Mouse (Mus musculus): ENCODE data around the gene Arhgap21.

Gene Arhgap21

DNA sequence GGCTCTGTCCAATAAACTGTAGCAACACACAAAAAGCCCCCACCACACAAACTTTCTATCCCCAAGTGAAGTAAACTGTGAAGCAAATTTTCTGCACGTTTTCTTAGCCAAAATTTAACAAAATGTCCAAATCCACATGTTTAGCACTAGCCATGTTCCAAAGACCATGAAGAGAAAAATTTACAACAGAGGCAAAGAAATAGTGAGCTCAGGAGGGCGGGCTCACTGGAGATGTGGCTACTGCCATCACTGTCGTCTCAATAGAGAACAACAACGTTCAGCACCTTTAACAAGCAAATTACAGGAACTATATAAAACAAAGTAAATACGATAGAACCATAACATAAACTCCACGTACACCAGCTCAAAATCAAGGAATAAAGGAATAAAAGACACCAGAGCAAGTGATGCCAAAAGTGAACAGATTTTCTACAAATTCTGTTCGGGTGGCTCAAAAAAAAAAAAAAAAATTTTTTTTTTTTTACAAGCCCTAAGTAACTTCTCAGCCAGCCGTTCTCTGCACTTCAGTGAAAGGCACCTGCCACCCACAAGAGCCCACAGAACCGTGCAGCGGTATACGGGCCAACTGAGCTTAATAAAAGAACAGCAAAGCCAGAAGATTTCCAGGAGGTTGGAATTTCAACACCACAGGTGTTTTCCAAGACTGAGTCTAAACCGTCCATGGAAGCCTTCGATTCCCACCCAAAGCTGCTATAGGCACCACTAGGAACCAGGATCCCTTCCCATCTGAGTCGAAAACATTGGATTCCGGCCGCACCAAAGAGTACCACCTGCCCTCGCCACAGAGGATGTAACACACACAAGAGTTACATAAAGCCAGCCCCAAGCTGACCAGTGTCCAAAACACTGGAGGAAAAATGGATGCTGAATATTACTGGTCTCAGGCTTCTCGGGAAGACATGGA is 2.2 kb downstream of the Arhgap21 start:
- DNase-seq = peak; percentile 68

DNA sequence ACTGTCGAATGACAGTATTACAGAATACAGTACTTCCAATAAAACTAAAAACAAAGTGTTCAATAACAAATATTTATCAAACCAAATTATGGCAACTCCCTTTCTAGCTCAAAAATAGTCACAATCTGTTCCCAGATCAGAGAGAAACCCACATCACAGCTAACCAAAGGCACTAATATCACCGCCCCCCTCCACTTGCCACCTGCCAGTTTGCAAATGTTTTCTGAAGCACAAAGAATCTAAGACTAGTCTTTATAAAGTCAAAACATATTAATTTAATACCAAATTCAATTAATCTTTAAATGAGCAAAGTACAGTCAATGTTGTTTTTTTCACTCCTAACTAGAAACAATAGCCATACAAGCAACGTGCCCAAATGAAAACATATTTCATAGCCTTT is 3.3 kb downstream of the Arhgap21 start:
- DNase-seq = no peak

- no peak for DNase-seq
These were observed 4.2 kb downstream of the Arhgap21 start for GRCm38 (mm10) chr2:20964461-20964860.

GRCm38 (mm10) chr2:20963226-20963805 is 5.4 kb downstream of the Arhgap21 start:
- DNase-seq = peak; percentile 40

- DNase-seq = peak; percentile 89
These were observed 6.4 kb downstream of the Arhgap21 start for GRCm38 (mm10) chr2:20962284-20962683.

DNA sequence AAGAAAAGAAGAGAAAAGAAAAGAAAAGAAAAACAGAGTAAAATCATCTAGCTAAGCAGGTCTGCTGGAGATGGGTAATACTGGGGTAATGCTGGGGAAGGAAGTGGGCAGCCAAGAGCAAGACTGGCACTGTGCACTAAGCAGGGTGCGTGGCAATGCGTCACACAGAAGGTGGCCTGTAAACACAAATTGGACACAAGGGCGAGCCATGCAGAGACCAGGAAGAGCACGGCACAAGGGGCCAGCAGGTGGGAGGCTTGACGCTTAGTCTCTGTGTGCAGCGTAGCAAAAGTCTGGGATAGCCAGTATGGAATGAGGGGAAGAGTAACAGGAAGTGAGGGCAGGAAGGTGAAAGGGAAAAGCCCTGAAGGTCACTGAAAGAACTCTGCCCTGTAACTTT is 6.9 kb downstream of the Arhgap21 start:
- DNase-seq = peak; percentile 68

- no peak for DNase-seq
These were observed 7.4 kb downstream of the Arhgap21 start for GRCm38 (mm10) chr2:20961295-20961694.

GRCm38 (mm10) chr2:20960668-20961035 is 8.0 kb downstream of the Arhgap21 start:
- no peak for DNase-seq

GRCm38 (mm10) chr2:20959906-20960667 is 8.6 kb downstream of the Arhgap21 start:
- no peak for DNase-seq

GRCm38 (mm10) chr2:20959045-20959444 is 9.6 kb downstream of the Arhgap21 start:
- DNase-seq = no peak

DNA sequence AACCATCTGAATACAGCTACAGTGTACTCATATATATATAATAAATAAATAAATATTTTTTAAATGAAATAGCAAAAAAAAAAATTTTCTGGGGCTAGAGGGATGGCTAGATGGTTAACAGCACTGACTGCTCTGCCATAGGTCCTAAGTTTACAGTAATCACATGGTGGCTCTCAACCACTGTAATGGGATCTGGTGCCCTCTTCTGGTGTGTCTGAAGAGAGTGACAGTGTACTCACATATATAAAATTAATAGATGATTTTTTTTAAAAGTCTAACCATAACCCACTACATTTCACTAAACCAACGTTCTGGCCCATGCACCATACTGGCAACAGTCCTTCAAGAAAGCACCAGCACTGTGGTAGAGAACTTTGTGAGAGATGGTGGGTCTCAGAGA is 10.7 kb downstream of the Arhgap21 start:
- no peak for DNase-seq

GRCm38 (mm10) chr2:20956716-20957115 is 12.0 kb downstream of the Arhgap21 start:
- DNase-seq = peak; percentile 30

DNA sequence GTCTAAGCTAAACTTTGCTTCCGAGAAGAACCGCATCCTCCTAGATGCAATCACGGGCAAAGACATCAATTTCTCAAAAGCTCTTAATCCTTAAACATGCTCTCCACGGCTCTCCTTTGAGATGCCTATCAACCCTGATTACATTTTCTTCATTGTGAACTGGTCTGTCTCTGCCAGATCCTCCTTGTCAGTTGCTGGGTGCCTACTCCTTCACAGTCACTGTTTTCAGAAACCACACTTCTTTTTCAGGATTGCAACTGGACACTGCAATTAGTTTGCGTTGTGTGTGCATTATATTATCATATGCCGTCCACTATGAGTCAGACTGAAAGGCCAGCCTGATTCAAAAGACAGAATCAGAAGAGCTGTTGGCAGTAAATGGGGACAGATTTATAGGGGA is 12.7 kb downstream of the Arhgap21 start:
- peak; percentile 25 for DNase-seq

- peak; percentile 29 for DNase-seq
These were observed 13.3 kb downstream of the Arhgap21 start for GRCm38 (mm10) chr2:20955376-20955775.

DNA sequence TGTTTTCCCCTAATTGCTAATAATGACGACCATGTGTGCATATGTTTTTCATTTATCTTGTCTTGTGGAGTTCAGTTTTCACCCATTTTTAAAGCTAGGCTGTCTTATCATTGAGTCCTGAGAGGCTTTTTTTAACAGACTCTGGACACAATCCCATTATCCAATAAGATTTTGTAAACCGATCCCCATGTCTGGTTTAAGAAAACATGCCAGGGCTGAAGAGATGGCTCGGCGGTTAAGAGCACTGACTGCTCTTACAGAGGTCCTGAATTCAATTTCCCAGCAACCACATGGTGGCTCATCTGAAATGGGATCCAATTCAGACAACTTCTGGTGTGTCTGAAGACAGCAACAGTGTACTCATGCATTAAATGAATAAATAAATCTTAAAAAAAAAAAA is 16.0 kb downstream of the Arhgap21 start:
- DNase-seq = no peak

DNA sequence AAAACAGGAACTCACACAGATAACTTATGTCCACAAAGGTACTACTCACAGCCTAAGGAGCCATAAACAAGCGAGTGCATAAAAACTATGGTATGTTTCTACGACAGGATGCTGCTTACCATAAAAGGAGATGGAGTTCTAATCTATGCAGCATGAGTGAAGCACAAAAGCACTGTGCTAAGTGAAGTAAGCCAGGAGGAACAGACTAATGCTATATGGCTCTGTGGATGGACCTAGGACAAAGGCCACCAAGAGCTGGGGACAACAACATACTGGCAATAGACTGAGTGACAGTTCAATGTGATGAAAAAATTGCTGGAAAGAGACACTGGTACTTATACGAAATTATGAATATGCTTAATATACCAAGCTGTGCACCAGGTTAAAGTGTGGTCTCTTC is 19.5 kb downstream of the Arhgap21 start:
- no peak for DNase-seq

- no peak for DNase-seq
These were observed 21.6 kb downstream of the Arhgap21 start for GRCm38 (mm10) chr2:20947036-20947435.

GRCm38 (mm10) chr2:20945596-20945995 is 23.1 kb downstream of the Arhgap21 start:
- no peak for DNase-seq

DNA sequence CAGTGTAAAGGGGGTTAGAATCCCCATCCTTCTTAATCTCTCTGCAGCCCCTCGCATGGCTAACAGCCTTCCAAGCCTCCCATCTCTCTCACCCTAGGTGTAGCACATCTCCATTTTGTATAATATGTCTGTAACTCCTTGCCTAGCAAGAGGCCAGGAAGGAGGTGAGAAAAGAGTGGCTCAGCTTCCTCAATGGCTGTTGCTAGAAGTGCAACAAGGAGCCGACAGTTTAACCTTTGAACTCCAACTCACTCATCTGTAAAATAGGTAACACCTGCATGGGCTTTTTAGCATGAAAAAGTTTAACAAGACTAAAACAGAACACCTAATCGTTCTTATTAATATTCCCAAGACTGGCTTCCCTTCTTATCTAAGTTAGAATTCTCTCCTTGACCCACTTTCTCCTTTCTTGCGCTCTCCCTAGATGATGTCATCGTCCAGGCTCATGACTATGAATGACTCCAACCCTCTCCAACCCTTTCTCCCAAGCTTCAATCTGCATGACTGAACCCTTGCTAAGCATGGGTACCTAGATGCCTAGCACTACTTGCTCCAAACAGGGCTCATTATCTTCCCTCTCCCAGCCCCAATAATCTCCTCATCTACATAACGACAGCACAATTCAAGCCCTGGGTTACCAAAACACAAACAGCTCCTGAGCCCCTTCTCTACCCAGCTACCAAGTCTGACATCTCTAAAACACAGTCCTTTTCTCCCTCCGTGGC is 24.8 kb downstream of the Arhgap21 start:
- no peak for DNase-seq

DNA sequence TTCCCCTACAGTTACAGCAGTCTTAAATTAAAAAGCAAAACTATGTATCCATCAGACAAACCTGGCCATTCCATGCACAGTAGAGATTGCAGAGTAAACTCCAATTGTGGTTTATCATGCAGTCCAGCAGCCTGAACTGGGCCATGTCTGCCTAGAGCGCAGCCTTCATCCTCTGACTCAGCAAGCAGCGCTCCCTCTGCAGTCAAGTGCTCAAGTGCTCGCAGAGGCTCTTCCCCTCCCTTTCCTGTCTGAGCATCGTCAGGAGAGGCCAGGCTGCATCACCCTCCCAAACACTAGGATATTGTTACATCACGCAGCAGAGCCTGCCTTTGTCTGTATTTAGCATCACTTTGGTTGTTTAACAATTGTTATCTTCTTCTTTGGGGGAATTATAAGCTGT is 25.5 kb downstream of the Arhgap21 start:
- peak; percentile 42 for DNase-seq

DNA sequence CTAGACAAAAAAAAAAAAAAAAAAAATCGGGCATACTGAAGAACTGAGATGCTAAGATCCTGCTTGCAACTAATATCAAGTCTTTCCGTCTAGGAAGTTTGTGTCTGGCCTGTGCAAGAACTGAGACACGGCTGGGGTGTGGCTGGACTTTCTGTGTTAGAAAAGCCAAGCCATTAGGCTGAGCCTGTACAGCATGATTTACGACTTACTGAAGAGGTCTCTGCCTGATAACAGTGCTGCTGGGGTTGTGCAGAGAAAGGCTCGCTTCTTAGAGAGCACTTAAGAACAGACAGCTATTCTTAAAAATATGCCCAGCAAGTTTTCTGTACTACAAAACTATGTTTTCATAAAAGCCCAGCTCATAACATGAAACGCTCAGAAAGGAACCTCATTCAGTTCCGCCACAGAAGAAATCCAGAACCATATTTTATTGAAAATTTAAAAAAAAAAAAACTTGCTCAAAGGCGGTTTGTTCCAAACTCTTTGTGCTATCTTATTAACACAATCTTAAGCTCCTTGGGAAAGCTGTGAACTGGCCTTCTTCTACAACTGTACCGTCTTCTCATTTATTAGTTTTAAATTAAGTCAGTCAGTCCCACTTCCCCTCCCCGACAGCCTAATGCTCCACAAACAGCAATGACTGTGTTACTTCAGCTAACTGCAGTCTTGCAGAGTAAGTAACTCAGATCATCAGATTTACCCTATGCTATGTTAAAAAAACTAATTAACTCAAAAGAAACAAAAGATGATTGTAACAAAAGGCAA is 26.1 kb downstream of the Arhgap21 start:
- DNase-seq = no peak

GRCm38 (mm10) chr2:20941105-20941504 is 27.6 kb downstream of the Arhgap21 start:
- no peak for DNase-seq

All from cerebellum, adult 8-10 months (tissue).